Mouse (Mus musculus): ENCODE results near the gene Gata3. TPM values are rescaled to one million over a fixed set of nuclear protein-coding genes. Genes with fewer than 3 reads are reported as not detected.
A peak's percentile ranks its signal among the peaks of the same experiment; 100 is the strongest.

Gata3 gene
- polyA plus RNA-seq, 1 experiment from 2014 or later, result 0.83 TPM

- no peak for DNase-seq (ENCODE audit: low read depth, low spot score)
- in situ Hi-C loops (cut with MboI; ENCODE audit: low pct_unique_long_range_greater_than_20kb), result no loop called here
- no peaks in the 10 kb centered on the region for H3K27me3 ChIP-seq
Observed at GRCm38 (mm10) chr2:9896097-9896770, 6.4 kb upstream of the Gata3 start.

GRCm38 (mm10) chr2:9894836-9895593 lies 5.2 kb upstream of the Gata3 start:
- no peaks in the 10 kb centered on the region for H3K27me3 ChIP-seq
- in situ Hi-C loops (cut with MboI; ENCODE audit: low pct_unique_long_range_greater_than_20kb), result no loop called here
- TF ChIP-seq CTCF (IDR thresholded peaks at IDR 0.05), result no peak
- ChIA-PET CTCF (no interaction called here), POLR2A (no interaction called here)
- no peak for ATAC-seq
- DNase-seq (ENCODE audit: low read depth, low spot score), result no peak

More at GRCm38 (mm10) chr2:9896097-9896770, 6.4 kb upstream of the Gata3 start:
- ChIA-PET POLR2A (interaction anchor here (0.5 to 0.9 kb wide), 2 partner anchors 39 to 922 kb away, joined by 3 to 5 read pairs; no protein-coding TSS in a partner anchor), CTCF (no interaction called here)
- TF ChIP-seq CTCF (IDR thresholded peaks at IDR 0.05), result no peak
- no peak for ATAC-seq

- ChIA-PET POLR2A (no interaction called here), CTCF (no interaction called here)
- H3K27me3 ChIP-seq, result no peaks in the 10 kb centered on the region
- no peak for TF ChIP-seq CTCF (IDR thresholded peaks at IDR 0.05)
- ATAC-seq, result no peak
- DNase-seq (ENCODE audit: low read depth, low spot score), result no peak
- in situ Hi-C loops (cut with MboI; ENCODE audit: low pct_unique_long_range_greater_than_20kb), result no loop called here
Observed at GRCm38 (mm10) chr2:9893272-9893953, 3.6 kb upstream of the Gata3 start.

- TF ChIP-seq CTCF (IDR thresholded peaks at IDR 0.05), result no peak
- in situ Hi-C loops (cut with MboI; ENCODE audit: low pct_unique_long_range_greater_than_20kb), result no loop called here
- DNase-seq (ENCODE audit: low read depth, low spot score), result no peak
- POLR2A ChIA-PET, result interaction anchor here (0.7 kb wide), 1 partner anchor 40 kb away, joined by 5 read pairs; no protein-coding TSS in a partner anchor
- no peaks in the 10 kb centered on the region for H3K27me3 ChIP-seq
- ATAC-seq, result no peak
- CTCF ChIA-PET, result no interaction called here
Observed at GRCm38 (mm10) chr2:9892541-9892940, 2.7 kb upstream of the Gata3 start.

GRCm38 (mm10) chr2:9890906-9891305 lies 1.1 kb upstream of the Gata3 start:
- ChIA-PET CTCF (interaction anchor here (1.1 kb wide), 1 partner anchor 11 kb away, joined by 3 read pairs; no protein-coding TSS in a partner anchor), POLR2A (no interaction called here)
- DNase-seq (ENCODE audit: low read depth, low spot score) (no peak), ATAC-seq (no peak)
- H3K27me3 ChIP-seq, result no peaks in the 10 kb centered on the region
- in situ Hi-C loops (cut with MboI; ENCODE audit: low pct_unique_long_range_greater_than_20kb), result no loop called here
- TF ChIP-seq CTCF (IDR thresholded peaks at IDR 0.05), result no peak

- ChIA-PET POLR2A (no interaction called here), CTCF (interaction anchor here (1.1 kb wide), 1 partner anchor 11 kb away, joined by 3 read pairs; no protein-coding TSS in a partner anchor)
- no peak for DNase-seq (ENCODE audit: low read depth, low spot score)
- in situ Hi-C loops (cut with MboI; ENCODE audit: low pct_unique_long_range_greater_than_20kb), result no loop called here
- no peaks in the 10 kb centered on the region for H3K27me3 ChIP-seq
- ATAC-seq, result no peak
- TF ChIP-seq CTCF (IDR thresholded peaks at IDR 0.05), result no peak
Observed at GRCm38 (mm10) chr2:9890251-9890650, 417 bp upstream of the Gata3 start.

- no peak for DNase-seq (ENCODE audit: low read depth, low spot score)
- ChIA-PET POLR2A (no interaction called here), CTCF (no interaction called here)
- no peak for TF ChIP-seq CTCF (IDR thresholded peaks at IDR 0.05)
- H3K27me3 ChIP-seq, result no peaks in the 10 kb centered on the region
- in situ Hi-C loops (cut with MboI; ENCODE audit: low pct_unique_long_range_greater_than_20kb), result loop anchor here (10.0 kb wide), 2 partner anchors 116 to 824 kb away; no protein-coding TSS in a partner anchor
- peak; percentile 65 for ATAC-seq
Observed at GRCm38 (mm10) chr2:9888913-9889650, 752 bp downstream of the Gata3 start, which contains the start of gene 9230102O04Rik. 9230102O04Rik (minus strand) TSS chr2:9889540.

GRCm38 (mm10) chr2:9887636-9888035 lies 2.2 kb downstream of the Gata3 start:
- H3K27me3 ChIP-seq, result no peaks in the 10 kb centered on the region
- DNase-seq (ENCODE audit: low read depth, low spot score) (no peak), ATAC-seq (no peak)
- no peak for TF ChIP-seq CTCF (IDR thresholded peaks at IDR 0.05)
- CTCF ChIA-PET, result interaction anchor here (1.2 kb wide), 1 partner anchor 124 kb away, joined by 3 read pairs; no protein-coding TSS in a partner anchor
- POLR2A ChIA-PET, result no interaction called here
- in situ Hi-C loops (cut with MboI; ENCODE audit: low pct_unique_long_range_greater_than_20kb), result loop anchor here (10.0 kb wide), 2 partner anchors 117 to 823 kb away; no protein-coding TSS in a partner anchor

- no peak for TF ChIP-seq CTCF (IDR thresholded peaks at IDR 0.05)
- POLR2A ChIA-PET, result interaction anchor here (0.6 kb wide), 1 partner anchor 461 kb away, joined by 3 read pairs; no protein-coding TSS in a partner anchor
- DNase-seq (ENCODE audit: low read depth, low spot score) (no peak), ATAC-seq (no peak)
- no peaks in the 10 kb centered on the region for H3K27me3 ChIP-seq
- in situ Hi-C loops (cut with MboI; ENCODE audit: low pct_unique_long_range_greater_than_20kb), result loop anchor here (10.0 kb wide), 2 partner anchors 118 to 822 kb away; no protein-coding TSS in a partner anchor
- CTCF ChIA-PET, result interaction anchor here (1.2 kb wide), 1 partner anchor 124 kb away, joined by 3 read pairs; no protein-coding TSS in a partner anchor
Observed at GRCm38 (mm10) chr2:9886921-9887610, 2.8 kb downstream of the Gata3 start.

Data from Patski (cell line).